Mouse (Mus musculus) liver, postnatal 0 days (tissue): ENCODE measurements around the gene Atxn7l1.

Source experiments
- CTCF ChIP-seq: sonication (generic); IDR thresholded peaks from 2 replicates; pipeline ENCODE4 v1.5.1; 2016; ENCODE audit warnings: antibody characterized with exemption, low read depth
- EP300 ChIP-seq: IDR thresholded peaks from 2 replicates; pipeline ENCODE4 v1.6.1; 2016; ENCODE audit warnings: antibody characterized with exemption, low read depth, mild to moderate bottlenecking

GRCm38 (mm10) chr12:33302070-33302469 is 154.6 kb downstream of the Atxn7l1 start:
- TF ChIP-seq CTCF (no peak), EP300 (no peak)
